Mouse (Mus musculus): ENCODE results near the gene Pbx1. TPM values are rescaled to one million over a fixed set of nuclear protein-coding genes. Genes with fewer than 3 reads are reported as not detected.

Gene Pbx1
- polyA plus RNA-seq, 1 experiment from 2014 or later: 82.9 TPM

DNA sequence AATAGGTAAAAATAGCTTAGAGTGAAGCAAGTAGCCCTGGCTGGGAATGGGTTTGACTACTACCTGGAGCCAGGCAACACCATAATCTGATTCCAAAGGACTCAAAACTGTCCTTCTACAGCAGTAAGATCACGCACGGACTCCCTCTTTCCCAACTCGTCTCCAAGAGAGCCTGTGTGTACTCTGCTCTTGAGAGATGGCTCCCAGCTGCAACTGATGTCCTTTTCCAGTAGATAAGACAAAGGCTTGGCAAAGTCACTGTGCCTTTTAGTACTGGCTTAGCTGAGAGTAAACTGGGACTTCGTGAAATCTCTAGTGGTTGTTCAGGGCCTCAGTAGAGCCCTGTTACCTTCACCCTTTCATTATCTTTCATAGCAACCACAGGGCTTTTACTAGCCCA is 38.6 kb downstream of the Pbx1 start:
- 40% methylated on average over 4 of the region's 4 CpGs for WGBS
- Histone ChIP-seq H3K27me3 (replicated peaks; ENCODE audit: control insufficient read depth, insufficient read depth, low read length) (no peaks in the 10 kb centered on the region), H3K4me2 (ENCODE audit: low read length) (no peak overlapping the region), H3K36me3 (ENCODE audit: control insufficient read depth, insufficient read depth) (peaks cover 2% of the 10 kb centered on the region; the same call in 1 of the 2 replicates), H3K4me3 (replicated peaks; ENCODE audit: low read length) (no peak overlapping the region), H3K4me1 (replicated peaks; ENCODE audit: control insufficient read depth, insufficient read depth, low read length) (peaks cover 63% of the 10 kb centered on the region), H3K27ac (ENCODE audit: low read length) (peak overlapping the region; percentile 29), H3K9ac (replicated peaks; ENCODE audit: low read depth, low read length) (no peak overlapping the region), H3K9me3 (ENCODE audit: control insufficient read depth, low read length) (no peaks in the 10 kb centered on the region)
- no peak for ATAC-seq

DNA sequence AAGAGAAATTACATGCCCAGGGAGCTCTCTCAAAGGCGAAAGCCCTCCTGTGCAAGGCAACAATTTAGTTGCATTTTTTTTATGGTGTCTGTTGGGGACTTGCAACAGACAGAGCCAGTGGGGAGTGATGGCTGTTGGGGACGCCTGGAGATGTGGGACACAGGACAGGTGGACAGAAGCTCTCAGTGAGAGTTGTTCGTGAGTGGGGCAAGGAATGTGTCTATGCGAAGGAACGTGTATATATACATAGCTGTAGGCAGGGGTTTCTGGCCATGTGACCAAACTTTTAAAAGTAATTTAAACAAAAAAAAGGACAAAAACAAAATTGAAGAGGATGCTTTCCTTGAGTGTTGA is 39.6 kb downstream of the Pbx1 start:
- no peak overlapping the region for H3K9ac ChIP-seq (replicated peaks; ENCODE audit: low read depth, low read length)
- H3K27ac ChIP-seq (ENCODE audit: low read length): peak overlapping the region; percentile 62
- H3K4me2 ChIP-seq (ENCODE audit: low read length): peak overlapping the region; percentile 28
- H3K27me3 ChIP-seq (replicated peaks; ENCODE audit: control insufficient read depth, insufficient read depth, low read length): no peaks in the 10 kb centered on the region
- peaks cover 2% of the 10 kb centered on the region; the same call in 1 of the 2 replicates for H3K36me3 ChIP-seq (ENCODE audit: control insufficient read depth, insufficient read depth)
- H3K4me3 ChIP-seq (replicated peaks; ENCODE audit: low read length): no peak overlapping the region
- 0 out of 2 replicates have a peak, but pooled peaks have one; percentile 8 for ATAC-seq
- H3K9me3 ChIP-seq (ENCODE audit: control insufficient read depth, low read length): no peaks in the 10 kb centered on the region
- H3K4me1 ChIP-seq (replicated peaks; ENCODE audit: control insufficient read depth, insufficient read depth, low read length): peaks cover 63% of the 10 kb centered on the region
- 17% methylated on average over 5 of the region's 5 CpGs for WGBS

DNA sequence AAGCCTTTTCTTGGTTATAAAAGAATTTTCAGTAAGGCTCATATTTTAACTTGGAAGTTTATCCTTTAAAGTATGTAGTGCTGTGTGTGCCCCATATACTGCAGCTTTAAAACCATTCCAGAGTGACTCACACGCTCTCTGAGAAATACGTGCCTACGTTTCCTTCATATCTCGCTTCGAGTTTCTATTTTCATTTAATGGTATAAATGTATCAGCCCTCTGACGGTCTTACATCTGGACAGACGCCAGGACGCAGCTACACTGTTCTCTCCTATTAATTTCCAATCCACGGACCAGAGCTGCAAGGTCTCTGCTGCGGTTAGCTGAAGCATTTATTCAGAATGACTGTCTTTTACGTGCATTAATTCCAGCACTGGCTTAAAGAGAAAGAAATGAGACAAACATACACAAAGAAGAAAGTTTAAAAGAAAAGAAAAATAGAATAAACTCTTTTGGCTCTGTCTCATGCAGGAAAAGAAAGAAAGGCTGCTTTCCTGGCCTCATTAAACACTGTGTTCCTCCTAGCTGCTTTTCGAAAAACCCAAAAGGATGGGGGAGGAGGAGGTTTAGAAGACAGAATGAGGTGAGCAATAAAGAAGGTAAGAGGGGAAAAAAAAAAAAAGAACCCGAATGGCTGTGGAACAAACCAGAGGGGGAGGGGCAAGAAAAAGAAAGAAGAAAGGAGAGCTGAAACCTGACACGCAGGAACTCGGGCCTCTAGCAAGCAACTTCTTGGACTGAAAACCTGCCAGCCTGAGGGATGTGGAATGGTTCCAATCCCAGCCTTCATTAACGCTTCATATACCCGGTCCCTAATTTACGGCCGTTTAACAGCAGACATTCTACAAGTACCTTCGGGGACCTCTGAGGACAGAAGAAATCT is 40.2 kb downstream of the Pbx1 start:
- Histone ChIP-seq H3K4me3 (replicated peaks; ENCODE audit: low read length) (no peak overlapping the region), H3K9ac (replicated peaks; ENCODE audit: low read depth, low read length) (no peak overlapping the region), H3K9me3 (ENCODE audit: control insufficient read depth, low read length) (no peaks in the 10 kb centered on the region), H3K4me1 (replicated peaks; ENCODE audit: control insufficient read depth, insufficient read depth, low read length) (peaks cover 67% of the 10 kb centered on the region), H3K27me3 (replicated peaks; ENCODE audit: control insufficient read depth, insufficient read depth, low read length) (no peaks in the 10 kb centered on the region), H3K27ac (ENCODE audit: low read length) (peak overlapping the region; percentile 62), H3K4me2 (ENCODE audit: low read length) (peak overlapping the region; percentile 28), H3K36me3 (ENCODE audit: control insufficient read depth, insufficient read depth) (peaks cover 2% of the 10 kb centered on the region; the same call in 1 of the 2 replicates)
- peak; percentile 43 for ATAC-seq
- 6% methylated on average over 20 of the region's 20 CpGs for WGBS

DNA sequence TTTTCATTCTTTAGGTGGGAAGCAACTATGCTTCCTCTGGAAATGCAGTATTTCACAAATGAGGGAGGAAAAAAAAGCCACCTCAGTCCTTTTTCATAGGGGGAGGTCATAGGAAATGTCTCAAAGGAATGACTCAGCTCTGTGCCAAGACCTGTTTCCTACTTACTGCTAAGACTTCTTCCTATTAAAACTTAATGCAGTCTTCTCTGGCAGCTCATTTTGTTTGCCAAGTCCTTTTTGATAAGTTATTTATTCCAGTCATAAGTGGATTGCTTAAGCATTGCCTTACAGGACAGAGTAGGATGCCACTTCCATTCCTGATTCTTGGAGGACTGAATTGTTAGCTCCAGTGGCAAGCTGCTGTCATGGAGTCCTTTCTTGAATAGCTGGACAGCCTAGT is 41.3 kb downstream of the Pbx1 start:
- peaks cover 77% of the 10 kb centered on the region for H3K4me1 ChIP-seq (replicated peaks; ENCODE audit: control insufficient read depth, insufficient read depth, low read length)
- no peaks in the 10 kb centered on the region for H3K27me3 ChIP-seq (replicated peaks; ENCODE audit: control insufficient read depth, insufficient read depth, low read length)
- no peaks in the 10 kb centered on the region for H3K9me3 ChIP-seq (ENCODE audit: control insufficient read depth, low read length)
- no peak overlapping the region for H3K4me3 ChIP-seq (replicated peaks; ENCODE audit: low read length)
- peaks cover 2% of the 10 kb centered on the region; the same call in 1 of the 2 replicates for H3K36me3 ChIP-seq (ENCODE audit: control insufficient read depth, insufficient read depth)
- no peak for ATAC-seq
- no peak overlapping the region for H3K27ac ChIP-seq (ENCODE audit: low read length)
- no peak overlapping the region for H3K9ac ChIP-seq (replicated peaks; ENCODE audit: low read depth, low read length)
- H3K4me2 ChIP-seq (ENCODE audit: low read length): no peak overlapping the region

DNA sequence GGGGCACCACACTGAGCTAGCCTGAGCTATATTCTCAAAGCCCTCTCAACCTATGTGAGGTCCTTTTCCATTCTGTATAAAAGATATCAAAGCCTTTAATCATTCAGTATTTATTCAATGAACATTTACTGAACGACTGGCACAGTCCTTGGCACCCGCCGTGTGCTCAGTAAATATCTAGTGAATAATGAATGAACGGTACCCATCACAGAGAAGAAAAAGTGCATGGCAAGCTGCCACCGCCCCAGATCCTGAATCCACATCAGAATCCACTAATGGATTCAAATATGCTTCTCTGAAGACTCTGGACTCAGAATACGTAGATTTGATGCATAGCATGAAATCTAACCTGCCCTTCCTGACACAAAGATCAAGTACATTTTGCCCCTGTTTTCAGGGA is 45.9 kb downstream of the Pbx1 start:
- H3K4me1 ChIP-seq (replicated peaks; ENCODE audit: control insufficient read depth, insufficient read depth, low read length): peaks cover 78% of the 10 kb centered on the region
- 15% methylated on average over 6 of the region's 6 CpGs for WGBS
- no peak overlapping the region for H3K4me3 ChIP-seq (replicated peaks; ENCODE audit: low read length)
- H3K9ac ChIP-seq (replicated peaks; ENCODE audit: low read depth, low read length): no peak overlapping the region
- H3K36me3 ChIP-seq (ENCODE audit: control insufficient read depth, insufficient read depth): peaks cover 2% of the 10 kb centered on the region; the same call in 1 of the 2 replicates
- ATAC-seq: peak; percentile 19; the same call in 1 of the 2 replicates
- H3K9me3 ChIP-seq (ENCODE audit: control insufficient read depth, low read length): no peaks in the 10 kb centered on the region
- H3K27ac ChIP-seq (ENCODE audit: low read length): peak overlapping the region; percentile 10; the same call in 1 of the 2 replicates
- no peak overlapping the region for H3K4me2 ChIP-seq (ENCODE audit: low read length)
- no peaks in the 10 kb centered on the region for H3K27me3 ChIP-seq (replicated peaks; ENCODE audit: control insufficient read depth, insufficient read depth, low read length)

GRCm38 (mm10) chr1:168384594-168384955 is 47.5 kb downstream of the Pbx1 start:
- peak overlapping the region; percentile 76 for H3K27ac ChIP-seq (ENCODE audit: low read length)
- ATAC-seq: no peak
- H3K4me2 ChIP-seq (ENCODE audit: low read length): 0 out of 2 replicates have a peak overlapping the region, but pooled peaks have one; percentile 11
- H3K9ac ChIP-seq (replicated peaks; ENCODE audit: low read depth, low read length): no peak overlapping the region
- H3K4me3 ChIP-seq (replicated peaks; ENCODE audit: low read length): no peak overlapping the region
- H3K4me1 ChIP-seq (replicated peaks; ENCODE audit: control insufficient read depth, insufficient read depth, low read length): peaks cover 82% of the 10 kb centered on the region
- WGBS: 10% methylated on average over 6 of the region's 6 CpGs
- H3K36me3 ChIP-seq (ENCODE audit: control insufficient read depth, insufficient read depth): no peaks in the 10 kb centered on the region
- H3K9me3 ChIP-seq (ENCODE audit: control insufficient read depth, low read length): no peaks in the 10 kb centered on the region
- H3K27me3 ChIP-seq (replicated peaks; ENCODE audit: control insufficient read depth, insufficient read depth, low read length): no peaks in the 10 kb centered on the region

DNA sequence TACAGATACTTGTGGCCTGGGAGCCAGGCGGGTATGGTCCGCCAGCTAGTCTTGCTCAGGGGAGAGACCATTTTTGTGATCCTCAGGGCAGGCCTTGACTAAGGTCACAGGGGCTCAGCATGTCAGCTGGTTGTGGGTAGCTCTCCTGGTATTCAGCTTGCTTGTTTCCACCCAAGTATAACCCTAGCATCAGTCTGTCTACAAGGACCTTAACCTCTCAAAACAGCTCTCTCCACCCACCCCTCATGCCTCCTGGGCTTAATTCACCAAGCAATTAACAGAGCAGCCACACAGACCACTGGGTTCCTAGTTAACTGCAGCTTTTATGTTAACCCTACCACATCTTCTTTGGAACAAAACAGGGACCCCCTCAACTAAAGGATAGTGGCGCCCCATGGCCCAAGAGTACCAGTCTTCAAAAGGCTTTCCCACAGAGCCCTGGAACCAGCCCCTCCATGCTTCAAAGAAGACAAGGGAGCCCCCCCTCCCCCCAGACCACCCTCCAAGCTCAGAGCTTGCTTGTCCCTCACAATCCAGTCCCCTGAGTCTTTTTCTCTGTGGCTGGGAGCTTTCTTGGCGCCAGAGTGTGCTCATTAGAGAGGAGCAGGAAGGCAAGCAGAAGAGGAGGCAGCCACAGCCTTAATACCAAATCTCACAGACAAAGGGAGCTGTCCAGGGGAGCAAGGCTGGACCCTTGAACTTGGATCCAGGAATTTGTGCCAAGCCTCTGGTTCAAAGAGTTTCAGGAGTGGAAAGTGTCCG is 48.1 kb downstream of the Pbx1 start:
- H3K27me3 ChIP-seq (replicated peaks; ENCODE audit: control insufficient read depth, insufficient read depth, low read length): no peaks in the 10 kb centered on the region
- peaks cover 83% of the 10 kb centered on the region for H3K4me1 ChIP-seq (replicated peaks; ENCODE audit: control insufficient read depth, insufficient read depth, low read length)
- H3K4me3 ChIP-seq (replicated peaks; ENCODE audit: low read length): no peak overlapping the region
- peak overlapping the region; percentile 76 for H3K27ac ChIP-seq (ENCODE audit: low read length)
- H3K36me3 ChIP-seq (ENCODE audit: control insufficient read depth, insufficient read depth): no peaks in the 10 kb centered on the region
- H3K4me2 ChIP-seq (ENCODE audit: low read length): peak overlapping the region; percentile 11; the same call in 1 of the 2 replicates
- 12% methylated on average over 5 of the region's 5 CpGs for WGBS
- no peaks in the 10 kb centered on the region for H3K9me3 ChIP-seq (ENCODE audit: control insufficient read depth, low read length)
- H3K9ac ChIP-seq (replicated peaks; ENCODE audit: low read depth, low read length): no peak overlapping the region; the same call in 1 of the 2 replicates
- ATAC-seq: peak; percentile 67

DNA sequence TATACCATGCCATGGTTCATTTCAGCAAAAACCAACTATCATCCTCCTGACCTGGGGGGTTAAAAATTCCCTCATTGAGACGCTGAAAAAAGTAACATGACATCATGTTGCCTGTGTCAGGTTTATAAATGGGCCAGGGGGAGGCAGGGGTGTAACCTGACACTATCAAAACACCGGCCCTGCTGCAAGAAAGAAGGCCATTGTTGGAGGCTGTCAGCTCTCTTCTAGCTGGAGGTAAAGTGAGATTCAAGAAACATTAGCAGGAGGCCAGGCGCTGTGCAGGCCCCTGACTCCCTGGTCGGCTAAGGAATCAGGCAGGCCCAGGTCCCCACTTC is 49.3 kb downstream of the Pbx1 start:
- Histone ChIP-seq H3K4me3 (replicated peaks; ENCODE audit: low read length) (no peak overlapping the region), H3K4me1 (replicated peaks; ENCODE audit: control insufficient read depth, insufficient read depth, low read length) (peaks cover 79% of the 10 kb centered on the region), H3K27me3 (replicated peaks; ENCODE audit: control insufficient read depth, insufficient read depth, low read length) (no peaks in the 10 kb centered on the region), H3K27ac (ENCODE audit: low read length) (0 out of 2 replicates have a peak overlapping the region, but pooled peaks have one; percentile 5), H3K9me3 (ENCODE audit: control insufficient read depth, low read length) (no peaks in the 10 kb centered on the region), H3K4me2 (ENCODE audit: low read length) (no peak overlapping the region), H3K36me3 (ENCODE audit: control insufficient read depth, insufficient read depth) (no peaks in the 10 kb centered on the region), H3K9ac (replicated peaks; ENCODE audit: low read depth, low read length) (no peak overlapping the region)
- no peak for ATAC-seq
- 4% methylated on average over 4 of the region's 4 CpGs for WGBS

DNA sequence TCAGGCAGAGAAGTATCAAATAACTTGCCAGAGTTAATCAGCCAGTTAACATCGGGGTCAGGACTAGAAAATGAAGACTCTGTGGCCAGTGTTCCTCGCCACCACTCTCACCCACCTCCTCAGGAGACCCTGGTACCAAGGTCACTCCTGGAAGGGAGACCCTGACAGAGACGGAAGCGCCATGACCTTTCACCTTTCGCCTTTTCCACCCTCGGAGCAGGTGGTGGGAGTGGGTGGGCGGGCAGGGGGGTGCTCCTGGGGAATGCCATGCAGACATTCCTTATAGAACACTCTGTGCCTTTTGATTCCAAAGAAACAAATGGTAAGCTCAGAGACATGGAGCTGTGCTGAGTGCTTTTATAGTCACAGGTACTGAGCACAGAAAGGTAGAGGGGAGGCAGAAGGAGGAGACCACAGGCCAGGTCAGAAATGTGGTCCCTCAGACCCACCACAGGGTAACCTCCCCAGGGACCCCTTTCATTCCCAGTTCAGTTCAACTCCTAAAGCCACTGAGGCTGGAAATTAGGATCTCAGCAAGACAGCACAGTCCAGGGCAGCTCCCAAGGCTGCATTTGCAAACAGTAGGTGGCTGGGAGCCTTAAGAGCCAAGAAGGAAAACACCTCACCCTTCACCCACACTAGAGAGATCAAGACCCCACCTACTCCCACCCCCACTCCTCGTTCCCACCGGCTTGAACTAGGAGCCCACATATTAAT is 49.8 kb downstream of the Pbx1 start:
- H3K27ac ChIP-seq (ENCODE audit: low read length): 0 out of 2 replicates have a peak overlapping the region, but pooled peaks have one; percentile 5
- no peak overlapping the region for H3K9ac ChIP-seq (replicated peaks; ENCODE audit: low read depth, low read length)
- ATAC-seq: no peak
- H3K4me1 ChIP-seq (replicated peaks; ENCODE audit: control insufficient read depth, insufficient read depth, low read length): peaks cover 82% of the 10 kb centered on the region
- no peak overlapping the region for H3K4me2 ChIP-seq (ENCODE audit: low read length)
- H3K27me3 ChIP-seq (replicated peaks; ENCODE audit: control insufficient read depth, insufficient read depth, low read length): no peaks in the 10 kb centered on the region
- 27% methylated on average over 9 of the region's 9 CpGs for WGBS
- H3K4me3 ChIP-seq (replicated peaks; ENCODE audit: low read length): no peak overlapping the region
- H3K9me3 ChIP-seq (ENCODE audit: control insufficient read depth, low read length): no peaks in the 10 kb centered on the region
- no peaks in the 10 kb centered on the region for H3K36me3 ChIP-seq (ENCODE audit: control insufficient read depth, insufficient read depth)

Data from forebrain, embryonic 16.5 days (tissue).